Mouse (Mus musculus) midbrain, embryonic 14.5 days (tissue): ENCODE measurements around the gene Exd1. TPM values are rescaled to one million over a fixed set of nuclear protein-coding genes. Genes with fewer than 3 reads are reported as not detected.

ENCODE experiments used
- ATAC-seq: fragments of 200-750 bp; cut with Nextera tagmentation; 2 replicates; pipeline ENCODE4 v1.8.0; 2017; ENCODE audit warnings: moderate number of reproducible peaks, moderate library complexity; ENCODE audit not compliant: low FRiP score, low TSS enrichment
- DNase-seq: peaks from one replicate; pipeline ENCODE4 v3.0.0-alpha.2; 2015
- H3K27ac ChIP-seq: fragments of 300-500 bp; sonication (generic); replicated peaks from 2 replicates; pipeline ENCODE4 v1.5.1; 2014; ENCODE audit warnings: mild to moderate bottlenecking, low read depth, low read length, moderate library complexity
- H3K27me3 ChIP-seq: fragments of 300-500 bp; sonication (generic); 2 replicates; pipeline ENCODE4 v1.6.1; 2014; ENCODE audit warnings: low read length, control low read depth, mixed read lengths; ENCODE audit not compliant: control insufficient read depth, insufficient read depth
- H3K36me3 ChIP-seq: fragments of 300-500 bp; sonication (generic); 2 replicates; pipeline ENCODE4 v1.6.1; 2014; ENCODE audit warnings: low read length, control low read depth; ENCODE audit not compliant: control insufficient read depth, insufficient read depth
- H3K4me1 ChIP-seq: fragments of 300-500 bp; sonication (generic); 2 replicates; pipeline ENCODE4 v1.6.1; 2014; ENCODE audit warnings: mild to moderate bottlenecking, antibody characterized with exemption, low read length, control low read depth; ENCODE audit not compliant: control insufficient read depth, insufficient read depth
- H3K4me2 ChIP-seq: fragments of 300-500 bp; sonication (generic); 2 replicates; pipeline ENCODE4 v1.6.1; 2014; ENCODE audit warnings: mild to moderate bottlenecking, low read length, moderate library complexity
- H3K4me3 ChIP-seq: fragments of 300-500 bp; sonication (generic); replicated peaks from 2 replicates; pipeline ENCODE4 v1.5.1; 2014; ENCODE audit warnings: low read depth, low read length
- H3K9ac ChIP-seq: fragments of 300-500 bp; sonication (generic); replicated peaks from 2 replicates; pipeline ENCODE4 v1.6.1; 2014; ENCODE audit warnings: mild to moderate bottlenecking, low read length, moderate library complexity
- H3K9me3 ChIP-seq: fragments of 300-500 bp; sonication (generic); 2 replicates; pipeline ENCODE4 v1.6.1; 2016; ENCODE audit warnings: low read length, control low read depth, mixed read lengths; ENCODE audit not compliant: control insufficient read depth
- WGBS: fragments of 180-500 bp; shearing (Covaris S2); extraction: QIAGEN DNeasy Blood & Tissue Kit; methylation state at CpG from one replicate; pipeline ENCODE4 v1.1.7; 2014; 5-methylcytosine and 5-hydroxymethylcytosine counted together
- polyA plus RNA-seq: library from polyadenylated mRNA; unstranded; fragments of >200 nt; fragmentation: Nextera tagmentation; extraction: Ambion mirVana; gene quantifications from 2 replicates; pipeline ENCODE4 v1.2.1, GENCODE M21; 2014

Exd1 gene
- polyA plus RNA-seq: 0.24 and 0.50 TPM in 2 replicates

- ATAC-seq (peak; percentile 99), DNase-seq (peak; percentile 99)
These were observed at the start of gene Exd1, which contains the start of gene Chp1 for GRCm38 (mm10) chr2:119547522-119548370. Exd1 (minus strand) TSS chr2:119547627. Chp1 (plus strand) TSS chr2:119547697.

GRCm38 (mm10) chr2:119596781-119597330 is 49.4 kb upstream of the Exd1 start:
- H3K4me2 ChIP-seq: no peak overlapping the region
- H3K27ac ChIP-seq: no peak overlapping the region
- H3K36me3 ChIP-seq: peaks cover 46% of the 10 kb centered on the region
- peaks cover 21% of the 10 kb centered on the region for H3K4me1 ChIP-seq
- DNase-seq (no peak), ATAC-seq (no peak)
- WGBS: 93% methylated on average over 8 of the region's 8 CpGs
- H3K9ac ChIP-seq: no peak overlapping the region
- no peak overlapping the region for H3K4me3 ChIP-seq
- no peaks in the 10 kb centered on the region for H3K9me3 ChIP-seq
- H3K27me3 ChIP-seq: no peaks in the 10 kb centered on the region

More at GRCm38 (mm10) chr2:119547522-119548370, at the start of gene Exd1, which contains the start of gene Chp1:
- peak within 1 kb of the TSS; percentile 80 for H3K9ac ChIP-seq
- H3K36me3 ChIP-seq: no peaks in the 10 kb centered on the region
- H3K4me2 ChIP-seq: peak within 1 kb of the TSS; percentile 67
- H3K27me3 ChIP-seq: no peaks in the 10 kb centered on the region
- H3K4me3 ChIP-seq: peak within 1 kb of the TSS; percentile 82
- no peaks in the 10 kb centered on the region for H3K9me3 ChIP-seq
- under 1% methylated on average over 57 of the region's 57 CpGs for WGBS
- peak within 1 kb of the TSS; percentile 83 for H3K27ac ChIP-seq
- peaks cover 12% of the 10 kb centered on the region for H3K4me1 ChIP-seq

GRCm38 (mm10) chr2:119595308-119595707 is 47.9 kb upstream of the Exd1 start:
- DNase-seq (no peak), ATAC-seq (no peak)
- WGBS: 52% methylated on average over 4 of the region's 4 CpGs
- Histone ChIP-seq H3K36me3 (peaks cover 44% of the 10 kb centered on the region), H3K27ac (no peak overlapping the region), H3K9me3 (no peaks in the 10 kb centered on the region), H3K9ac (peak overlapping the region; percentile 82), H3K4me1 (peaks cover 13% of the 10 kb centered on the region), H3K27me3 (no peaks in the 10 kb centered on the region), H3K4me2 (peak overlapping the region; percentile 76), H3K4me3 (peak overlapping the region; percentile 81)

GRCm38 (mm10) chr2:119594113-119594981 is 46.9 kb upstream of the Exd1 start:
- ATAC-seq (peak; percentile 98), DNase-seq (peak; percentile 99)
- Histone ChIP-seq H3K4me1 (peaks cover 13% of the 10 kb centered on the region), H3K9me3 (no peaks in the 10 kb centered on the region), H3K9ac (peak overlapping the region; percentile 82), H3K36me3 (peaks cover 36% of the 10 kb centered on the region), H3K4me3 (peak overlapping the region; percentile 81), H3K4me2 (peak overlapping the region; percentile 76), H3K27ac (peak overlapping the region; percentile 84), H3K27me3 (no peaks in the 10 kb centered on the region)
- under 1% methylated on average over 61 of the region's 61 CpGs for WGBS

GRCm38 (mm10) chr2:119593765-119594112 is 46.3 kb upstream of the Exd1 start:
- 0 out of 2 replicates have a peak, but pooled peaks have one; percentile 5 for ATAC-seq
- Histone ChIP-seq H3K4me1 (peaks cover 13% of the 10 kb centered on the region), H3K27me3 (no peaks in the 10 kb centered on the region), H3K9me3 (no peaks in the 10 kb centered on the region), H3K9ac (0 out of 2 replicates have a peak overlapping the region, but pooled peaks have one; percentile 13), H3K36me3 (peaks cover 30% of the 10 kb centered on the region), H3K4me3 (peak overlapping the region; percentile 81), H3K4me2 (peak overlapping the region; percentile 50), H3K27ac (peak overlapping the region; percentile 43)
- no peak for DNase-seq
- WGBS: 7% methylated on average over 7 of the region's 7 CpGs

GRCm38 (mm10) chr2:119591247-119591646 is 43.8 kb upstream of the Exd1 start:
- Histone ChIP-seq H3K4me2 (no peak overlapping the region), H3K27me3 (no peaks in the 10 kb centered on the region), H3K36me3 (peaks cover 13% of the 10 kb centered on the region), H3K27ac (no peak overlapping the region), H3K4me1 (peaks cover 13% of the 10 kb centered on the region), H3K9me3 (no peaks in the 10 kb centered on the region), H3K9ac (no peak overlapping the region), H3K4me3 (no peak overlapping the region)
- DNase-seq (no peak), ATAC-seq (no peak)
- 94% methylated on average over 3 of the region's 3 CpGs for WGBS

- Histone ChIP-seq H3K4me2 (no peak overlapping the region), H3K27ac (no peak overlapping the region), H3K36me3 (peaks cover 19% of the 10 kb centered on the region), H3K4me3 (no peak overlapping the region), H3K9me3 (no peaks in the 10 kb centered on the region), H3K27me3 (no peaks in the 10 kb centered on the region), H3K9ac (no peak overlapping the region), H3K4me1 (no peaks in the 10 kb centered on the region)
- 16% methylated on average over 4 of the region's 4 CpGs for WGBS
- no peak for ATAC-seq
- peak; percentile 69 for DNase-seq
These were observed 40.0 kb upstream of the Exd1 start for GRCm38 (mm10) chr2:119587383-119587782.

- Histone ChIP-seq H3K9ac (no peak overlapping the region), H3K27ac (no peak overlapping the region), H3K4me1 (no peaks in the 10 kb centered on the region), H3K4me3 (no peak overlapping the region), H3K36me3 (peaks cover 19% of the 10 kb centered on the region), H3K4me2 (no peak overlapping the region), H3K9me3 (no peaks in the 10 kb centered on the region), H3K27me3 (no peaks in the 10 kb centered on the region)
- DNase-seq (no peak), ATAC-seq (no peak)
- WGBS: 93% methylated on average over 8 of the region's 8 CpGs
These were observed 36.9 kb upstream of the Exd1 start for GRCm38 (mm10) chr2:119584282-119584681.
